Mouse (Mus musculus): ENCODE results near the gene Sytl3. TPM values are rescaled to one million over a fixed set of nuclear protein-coding genes. Genes with fewer than 3 reads are reported as not detected.
"Not testable (repeated sequence)": the region's sequence is repeated elsewhere in the genome, so short reads cannot be mapped to it uniquely, and the experiment has no call there.

Sytl3 gene
- total RNA-seq, 2 experiments from 2014 or later: 0.24 to 2.9 TPM

- DNase-seq; intact Hi-C loops (cut with DNase I): not testable (repeated sequence)
Measured at GRCm38 (mm10) chr17:6644673-6645072, 14.2 kb upstream of the Sytl3 start.

GRCm38 (mm10) chr17:6645668-6646067, 13.2 kb upstream of the Sytl3 start:
- DNase-seq; intact Hi-C loops (cut with DNase I): not testable (repeated sequence)

- DNase-seq; intact Hi-C loops (cut with DNase I): not testable (repeated sequence)
Measured at GRCm38 (mm10) chr17:6646841-6647240, 12.1 kb upstream of the Sytl3 start.

- DNase-seq; intact Hi-C loops (cut with DNase I): not testable (repeated sequence)
Measured at GRCm38 (mm10) chr17:6647452-6647851, 11.4 kb upstream of the Sytl3 start.

GRCm38 (mm10) chr17:6650904-6651565, 7.9 kb upstream of the Sytl3 start:
- DNase-seq; intact Hi-C loops (cut with DNase I): not testable (repeated sequence)

GRCm38 (mm10) chr17:6653341-6653946, 5.4 kb upstream of the Sytl3 start:
- DNase-seq; intact Hi-C loops (cut with DNase I): not testable (repeated sequence)

GRCm38 (mm10) chr17:6655087-6655511, 3.8 kb upstream of the Sytl3 start:
- DNase-seq: peak; percentile 64 to 74
- intact Hi-C loops (cut with DNase I): not testable (repeated sequence)

- peak; percentile 61 to 71 for DNase-seq
- intact Hi-C loops (cut with DNase I): not testable (repeated sequence)
Measured at GRCm38 (mm10) chr17:6655567-6656281, 3.2 kb upstream of the Sytl3 start, which contains the start of gene Dynlt1f. Gene Dynlt1f (minus strand): TSS chr17:6655900.

GRCm38 (mm10) chr17:6656471-6656870, 2.4 kb upstream of the Sytl3 start:
- DNase-seq; intact Hi-C loops (cut with DNase I): not testable (repeated sequence)

GRCm38 (mm10) chr17:6660589-6660988, 1.7 kb downstream of the Sytl3 start:
- intact Hi-C loops (cut with DNase I): not testable (repeated sequence)
- peak in 1 of 2 experiments; percentile 23 for DNase-seq

- intact Hi-C loops (cut with DNase I): not testable (repeated sequence)
- peak; percentile 56 to 60 for DNase-seq
Measured at GRCm38 (mm10) chr17:6661093-6661816, 2.4 kb downstream of the Sytl3 start.

- intact Hi-C loops (cut with DNase I); DNase-seq: not testable (repeated sequence)
Measured at GRCm38 (mm10) chr17:6662840-6663239, 3.9 kb downstream of the Sytl3 start.

- intact Hi-C loops (cut with DNase I): not testable (repeated sequence)
Measured at GRCm38 (mm10) chr17:6665389-6665788, 6.5 kb downstream of the Sytl3 start.

GRCm38 (mm10) chr17:6668522-6668921, 9.6 kb downstream of the Sytl3 start:
- DNase-seq; intact Hi-C loops (cut with DNase I): not testable (repeated sequence)

More at GRCm38 (mm10) chr17:6665389-6665788, 6.5 kb downstream of the Sytl3 start:
- not testable (repeated sequence) for DNase-seq

GRCm38 (mm10) chr17:6674297-6674696, 15.4 kb downstream of the Sytl3 start:
- intact Hi-C loops (cut with DNase I); DNase-seq: not testable (repeated sequence)

- DNase-seq; intact Hi-C loops (cut with DNase I): not testable (repeated sequence)
Measured at GRCm38 (mm10) chr17:6678063-6678462, 19.2 kb downstream of the Sytl3 start.

- intact Hi-C loops (cut with DNase I); DNase-seq: not testable (repeated sequence)
Measured at GRCm38 (mm10) chr17:6681721-6682120, 22.8 kb downstream of the Sytl3 start.

GRCm38 (mm10) chr17:6683702-6684101, 24.8 kb downstream of the Sytl3 start:
- DNase-seq; intact Hi-C loops (cut with DNase I): not testable (repeated sequence)

- intact Hi-C loops (cut with DNase I); DNase-seq: not testable (repeated sequence)
Measured at GRCm38 (mm10) chr17:6684464-6685287, 25.8 kb downstream of the Sytl3 start.

Data from heart, postnatal 14 days (tissue).